In genomic region chr19:55825001-55825827, GRCm38 (mm10) we compare ENCODE assay signal across 7 mouse cellular contexts.
A peak's percentile ranks its signal among the peaks of the same experiment; 100 is the strongest.
DNase-seq lines count a peak whose midpoint lies in the region; ATAC-seq and TF ChIP-seq lines count a peak whose summit lies in the region.

No protein-coding gene starts in this region.

- no peaks in the 10 kb centered on the region for H3K9me3 ChIP-seq in stomach, postnatal 0 days (ENCODE audit: control insufficient read depth, low read length)

- TF ChIP-seq EP300 in stomach, postnatal 0 days (optimal IDR thresholded peaks at IDR 0.05), result no peak

- H3K27ac ChIP-seq in stomach, postnatal 0 days (replicated peaks), result peak overlapping the region; percentile 61; the same call in 1 of the 2 replicates

- no peak overlapping the region for H3K4me2 ChIP-seq in stomach, postnatal 0 days (replicated peaks; ENCODE audit: low read depth)

- peaks cover 6% of the 10 kb centered on the region for H3K4me1 ChIP-seq in stomach, postnatal 0 days (replicated peaks; ENCODE audit: control insufficient read depth, insufficient read depth)

- H3K36me3 ChIP-seq in stomach, postnatal 0 days (ENCODE audit: control insufficient read depth, insufficient read depth, low read length), result no peaks in the 10 kb centered on the region; the same call in 1 of the 2 replicates

- no peak overlapping the region for H3K4me3 ChIP-seq in stomach, postnatal 0 days (ENCODE audit: low read depth, low read length)

- H3K27me3 ChIP-seq in stomach, postnatal 0 days (ENCODE audit: control insufficient read depth, insufficient read depth, low read length), result no peaks in the 10 kb centered on the region

- no peak for TF ChIP-seq CTCF in stomach, postnatal 0 days (IDR thresholded peaks at IDR 0.05; ENCODE audit: low read depth)

- ATAC-seq in stomach, postnatal 0 days (ENCODE audit: low FRiP score, low TSS enrichment), result no peak

- no peak overlapping the region for H3K9ac ChIP-seq in stomach, postnatal 0 days (ENCODE audit: low read length)

- peak; percentile 27 for DNase-seq in layer of hippocampus, adult 11-12 months (ENCODE audit: low spot score)
- no peak for DNase-seq in layer of hippocampus, adult 9-10 months (ENCODE audit: low spot score)
- peak; percentile 64 for DNase-seq in adipocyte (ENCODE audit: low spot score)
- DNase-seq in gastrocnemius, adult 8-10 months (ENCODE audit: low spot score in 2 of 2), result peak; percentile 46 to 50
- peak; percentile 44 to 62 for DNase-seq in kidney, postnatal 25 days
- no peak for DNase-seq in stomach, postnatal 0 days (ENCODE audit: low spot score)
- no peak for DNase-seq in thymus, adult 18-20 months

- 46% methylated on average over 8 of the region's 8 CpGs for WGBS in stomach, postnatal 0 days

Comparison
In these comparisons a context has a peak if more than half of its experiments do, and no peak if none do; other contexts are left out.
1. DNase-seq: peak in layer of hippocampus, adult 11-12 months (single experiment), adipocyte (single experiment), gastrocnemius, adult 8-10 months (2 of 2) and kidney, postnatal 25 days (2 of 2); none in layer of hippocampus, adult 9-10 months (single experiment), stomach, postnatal 0 days (single experiment) and thymus, adult 18-20 months (0 of 2).